Mouse (Mus musculus) CH12.LX (cell line): Measurements from ENCODE around the gene Ptpn11. TPM values are rescaled to one million over a fixed set of nuclear protein-coding genes. Genes with fewer than 3 reads are reported as not detected.

Experiments used
- DNase-seq: peaks from one replicate; pipeline ENCODE4 v3.0.0-alpha.2; 2013; ENCODE audit errors: extremely low read depth
- H3K27ac ChIP-seq: 2 replicates; pipeline ENCODE4 v1.5.1; 2012; ENCODE audit warnings: low read depth, mild to moderate bottlenecking, control low read depth, moderate library complexity; ENCODE audit not compliant: insufficient read depth
- H3K27me3 ChIP-seq: replicated peaks from 2 replicates; pipeline ENCODE3; 2012; ENCODE audit warnings: inconsistent platforms
- H3K36me3 ChIP-seq, 2 experiments: replicated peaks in 1 of 2; 2 replicates each; pipeline versions ENCODE3 to v1.6.1; 2012; ENCODE audit warnings: inconsistent platforms in 1 of 2, low read length in 1 of 2, mild to moderate bottlenecking in 1 of 2, mixed read lengths in 1 of 2, moderate library complexity in 1 of 2; ENCODE audit not compliant: control insufficient read depth in 1 of 2, insufficient read depth in 1 of 2
- H3K4me1 ChIP-seq, 2 experiments: 2 replicates each; pipeline ENCODE4 v1.6.1; 2012; ENCODE audit warnings: inconsistent platforms in 1 of 2, moderate library complexity in 1 of 2; ENCODE audit not compliant: insufficient read depth in 2 of 2, control insufficient read depth in 1 of 2
- H3K4me2 ChIP-seq: 2 replicates; pipeline ENCODE4 v1.6.1; 2012; ENCODE audit warnings: low read depth, mild to moderate bottlenecking, control low read depth; ENCODE audit not compliant: poor library complexity, insufficient read depth, severe bottlenecking
- H3K4me3 ChIP-seq, 3 experiments: fragments of 150-350 bp in 1 of 3; sonication (generic) in 1 of 3; replicated peaks in 1 of 3; 2 replicates each; pipeline versions ENCODE3 to v1.5.1; 2011 to 2012; ENCODE audit warnings: low read depth in 2 of 3, low read length in 2 of 3, mild to moderate bottlenecking in 2 of 3, moderate library complexity in 2 of 3, control low read depth in 1 of 3, improper control_type of control experiment in 1 of 3, inconsistent platforms in 1 of 3, mixed read lengths in 1 of 3; ENCODE audit not compliant: poor library complexity in 1 of 3
- H3K79me2 ChIP-seq: replicated peaks from 2 replicates; pipeline ENCODE4 v1.6.1; 2012; ENCODE audit warnings: mild to moderate bottlenecking, moderate library complexity; ENCODE audit not compliant: control insufficient read depth, poor library complexity, insufficient read depth, severe bottlenecking; ENCODE audit errors: extremely low read depth
- H3K9ac ChIP-seq: 2 replicates; pipeline ENCODE4 v1.6.1; 2012; ENCODE audit warnings: low read depth, mild to moderate bottlenecking, control low read depth, moderate library complexity; ENCODE audit not compliant: insufficient read depth
- H3K9me3 ChIP-seq: replicated peaks from 2 replicates; pipeline ENCODE3; 2012; ENCODE audit warnings: low read length, inconsistent platforms, mixed read lengths
- BHLHE40 ChIP-seq: IDR thresholded peaks from 2 replicates; pipeline ENCODE4 v1.6.1; 2011; ENCODE audit warnings: mild to moderate bottlenecking, low read depth, low read length, improper control_type of control experiment
- CHD2 ChIP-seq: IDR thresholded peaks from 2 replicates; pipeline ENCODE4 v1.6.1; 2011; ENCODE audit warnings: low read length, improper control_type of control experiment
- CTCF ChIP-seq, 2 experiments: IDR thresholded peaks in 1 of 2; conservative IDR thresholded peaks in 1 of 2; 2 replicates each; pipeline ENCODE4 v1.5.1; 2011 to 2012; ENCODE audit warnings: low read depth in 2 of 2, low read length in 2 of 2, improper control_type of control experiment in 1 of 2, inconsistent platforms in 1 of 2, mild to moderate bottlenecking in 1 of 2, moderate library complexity in 1 of 2
- E2F4 ChIP-seq: IDR thresholded peaks from 2 replicates; pipeline ENCODE4 v1.6.1; 2011; ENCODE audit warnings: low read depth, low read length, improper control_type of control experiment; ENCODE audit not compliant: insufficient replicate concordance
- ETS1 ChIP-seq: conservative IDR thresholded peaks from 2 replicates; pipeline ENCODE4 v1.6.1; 2012; ENCODE audit warnings: low read depth, mild to moderate bottlenecking, inconsistent platforms, low read length, improper control_type of control experiment, moderate library complexity
- HCFC1 ChIP-seq: IDR thresholded peaks from 2 replicates; pipeline ENCODE4 v1.6.1; 2012; ENCODE audit warnings: low read depth, mild to moderate bottlenecking, inconsistent platforms, low read length, improper control_type of control experiment
- JUND ChIP-seq: conservative IDR thresholded peaks from 2 replicates; pipeline ENCODE4 v1.6.1; 2011; ENCODE audit warnings: low read depth, low read length, improper control_type of control experiment
- MAX ChIP-seq: IDR thresholded peaks from 2 replicates; pipeline ENCODE4 v1.6.1; 2011; ENCODE audit warnings: low read length, improper control_type of control experiment
- MEF2A ChIP-seq: IDR thresholded peaks from 2 replicates; pipeline ENCODE4 v1.6.1; 2014; ENCODE audit warnings: low read depth, mild to moderate bottlenecking, inconsistent platforms, low read length, improper control_type of control experiment, borderline replicate concordance
- MYC ChIP-seq: IDR thresholded peaks from 2 replicates; pipeline ENCODE4 v1.6.1; 2011; ENCODE audit warnings: low read depth, mild to moderate bottlenecking, improper control_type of control experiment, low read length
- NRF1 ChIP-seq: IDR thresholded peaks from 2 replicates; pipeline ENCODE4 v1.6.1; 2014; ENCODE audit warnings: low read depth, mild to moderate bottlenecking, inconsistent platforms, low read length, improper control_type of control experiment, moderate library complexity
- PAX5 ChIP-seq: IDR thresholded peaks from 2 replicates; pipeline ENCODE4 v1.6.1; 2012; ENCODE audit warnings: low read length, inconsistent platforms, mixed read lengths
- POLR2A ChIP-seq: IDR thresholded peaks from 2 replicates; pipeline ENCODE4 v1.6.1; 2011; ENCODE audit warnings: low read depth, mild to moderate bottlenecking, improper control_type of control experiment, low read length
- RCOR1 ChIP-seq: conservative IDR thresholded peaks from 2 replicates; pipeline ENCODE4 v1.6.1; 2012; ENCODE audit warnings: low read depth, mild to moderate bottlenecking, inconsistent platforms, low read length, improper control_type of control experiment
- SMC3 ChIP-seq: IDR thresholded peaks from 2 replicates; pipeline ENCODE4 v1.6.1; 2011; ENCODE audit warnings: low read depth, low read length, improper control_type of control experiment
- TBP ChIP-seq: conservative IDR thresholded peaks from 2 replicates; pipeline ENCODE4 v1.6.1; 2011; ENCODE audit warnings: low read depth, low read length, improper control_type of control experiment
- TCF12 ChIP-seq: IDR thresholded peaks from 2 replicates; pipeline ENCODE4 v1.6.1; 2014; ENCODE audit warnings: low read depth, mild to moderate bottlenecking, inconsistent platforms, low read length, improper control_type of control experiment
- USF1 ChIP-seq: IDR thresholded peaks from 2 replicates; pipeline ENCODE4 v1.6.1; 2014; ENCODE audit warnings: low read depth, mild to moderate bottlenecking, inconsistent platforms, low read length, improper control_type of control experiment
- ZC3H11A ChIP-seq: IDR thresholded peaks from 2 replicates; pipeline ENCODE4 v1.6.1; 2012; ENCODE audit warnings: low read depth, mild to moderate bottlenecking, inconsistent platforms, low read length, improper control_type of control experiment
- ZMIZ1 ChIP-seq: IDR thresholded peaks from 2 replicates; pipeline ENCODE4 v1.6.1; 2012; ENCODE audit warnings: low read depth, mild to moderate bottlenecking, inconsistent platforms, low read length, improper control_type of control experiment
- ZNF384 ChIP-seq: IDR thresholded peaks from 2 replicates; pipeline ENCODE4 v1.6.1; 2012; ENCODE audit warnings: low read depth, low read length, improper control_type of control experiment, inconsistent platforms
- dilution Hi-C: fragments of 300-500 bp; cut with MboI; formaldehyde crosslinking; loops from 2 replicates; pipeline ENCODE4 v1.14.3; 2020; ENCODE audit warnings: low sequenced_read_pairs; ENCODE audit not compliant: extremely low pct_unique_long_range_greater_than_20kb, extremely low pct_ligation_motif_present
- in situ Hi-C: fragments of 300-500 bp; cut with MboI; formaldehyde crosslinking; loops from 3 replicates; pipeline ENCODE4 v1.14.3; 2019; ENCODE audit warnings: low sequenced_read_pairs, low pct_ligation_motif_present, low pct_unique_long_range_greater_than_20kb, mixed read lengths
- polyA plus RNA-seq: library from polyadenylated mRNA; unstranded; fragments of >175 nt; gene quantifications from 2 replicates; pipeline ENCODE4 v1.2.1, GENCODE M21; 2012; ENCODE audit warnings: low read depth; ENCODE audit not compliant: insufficient read length
- total RNA-seq, 2 experiments: library from RNA; depleted of rRNA; stranded (reverse); fragments of 300-350 nt in 1 of 2; fragments of >200 nt in 1 of 2; gene quantifications; 2 replicates each; pipeline ENCODE4 v1.2.3; 2012 to 2014

Ptpn11 gene
- total and polyA plus RNA-seq, 3 experiments, result 33.2 to 62.8 (median 44.6) TPM

- H3K79me2 ChIP-seq, result peaks cover 93% of the 10 kb centered on the region
- H3K27me3 ChIP-seq, result no peaks in the 10 kb centered on the region
- no peak overlapping the region for H3K4me3 ChIP-seq
- dilution Hi-C loops (no loop called here), in situ Hi-C loops (no loop called here)
- H3K36me3 ChIP-seq, result peaks cover 0 to 17% of the 10 kb centered on the region in 2 experiments
- no peak overlapping the region for H3K4me2 ChIP-seq
- no peaks in the 10 kb centered on the region for H3K9me3 ChIP-seq
- no peak for DNase-seq
- H3K9ac ChIP-seq, result no peak overlapping the region
- H3K4me1 ChIP-seq, result peaks cover 53 to 92% of the 10 kb centered on the region in 2 experiments
- no peak overlapping the region for H3K27ac ChIP-seq
- TF ChIP-seq HCFC1 (no peak), BHLHE40 (0 out of 2 replicates have a peak, but pooled peaks have one; percentile 46)
Measured at GRCm38 (mm10) chr5:121184945-121185551, 6.1 kb downstream of the Ptpn11 start.

GRCm38 (mm10) chr5:121184375-121184774 is 6.8 kb downstream of the Ptpn11 start:
- Histone ChIP-seq H3K9me3 (no peaks in the 10 kb centered on the region), H3K4me1 (peaks cover 58 to 97% of the 10 kb centered on the region in 2 experiments), H3K4me3 (no peak overlapping the region), H3K9ac (no peak overlapping the region), H3K27ac (peak overlapping the region; percentile 75; the same call in 1 of the 2 replicates), H3K27me3 (no peaks in the 10 kb centered on the region), H3K79me2 (peaks cover 92% of the 10 kb centered on the region), H3K36me3 (peaks cover 0 to 17% of the 10 kb centered on the region in 2 experiments), H3K4me2 (no peak overlapping the region)
- no peak for TF ChIP-seq ZNF384
- no peak for TF ChIP-seq HCFC1
- TF ChIP-seq TCF12, result no peak
- TF ChIP-seq ZC3H11A, result no peak
- no peak for TF ChIP-seq NRF1
- TF ChIP-seq ETS1, result no peak
- no peak for TF ChIP-seq MEF2A
- no peak for TF ChIP-seq ZMIZ1
- no peak for TF ChIP-seq CHD2
- no peak for TF ChIP-seq POLR2A
- no peak for TF ChIP-seq USF1
- TF ChIP-seq MYC, result no peak
- no peak for TF ChIP-seq SMC3
- no peak for TF ChIP-seq CTCF (conservative IDR thresholded peaks at IDR 0.05 in 1 of 2, IDR thresholded peaks at IDR 0.05 in 1 of 2; ENCODE audit: low read depth in 2 of 2, low read length in 2 of 2)
- no peak for TF ChIP-seq RCOR1
- TF ChIP-seq PAX5, result no peak
- TF ChIP-seq TBP, result no peak
- TF ChIP-seq MAX, result no peak
- no peak for TF ChIP-seq JUND
- no peak for TF ChIP-seq E2F4
- in situ Hi-C loops (no loop called here), dilution Hi-C loops (no loop called here)
- DNase-seq, result no peak
